Mouse (Mus musculus) right cerebral cortex, adult 18-20 months (tissue): ENCODE results near the gene Rcn1.

Experiments used
- DNase-seq: peaks from one replicate; pipeline ENCODE4 v3.0.0; 2022; ENCODE audit warnings: mixed read lengths

The Rcn1 gene

DNA sequence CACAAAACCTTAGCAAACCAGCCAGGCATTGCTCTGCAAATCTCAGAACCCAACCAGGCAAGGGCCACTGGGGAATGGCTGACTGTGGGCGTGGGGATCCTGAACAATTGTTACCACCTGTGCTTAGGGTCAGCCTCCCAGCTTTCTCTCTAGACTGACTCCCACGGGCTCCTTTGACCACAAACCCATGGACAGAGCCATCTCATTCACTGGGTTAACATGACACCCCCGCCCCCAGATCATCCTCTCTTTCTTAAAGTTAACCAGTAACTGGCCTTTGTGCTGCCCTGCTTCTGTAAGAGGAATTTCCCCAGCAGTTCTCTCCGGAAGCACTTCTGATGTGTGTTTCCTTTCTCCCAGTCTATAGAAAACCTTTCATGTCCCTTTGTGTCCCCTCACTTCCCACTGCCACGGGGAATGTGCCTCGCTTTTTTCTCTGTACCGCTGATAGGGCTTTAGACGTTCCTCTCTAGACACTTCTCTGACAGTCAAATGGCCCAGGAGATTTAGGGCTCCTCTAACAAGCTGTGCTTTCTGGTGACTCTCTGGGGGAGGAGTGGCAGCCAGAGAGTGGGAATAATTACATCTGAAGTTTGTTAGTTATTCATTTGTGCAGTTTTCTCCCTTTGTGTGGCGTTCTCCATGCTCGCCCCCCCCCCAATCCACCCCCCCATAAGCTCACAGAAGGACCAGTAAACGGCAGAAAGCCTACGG lies 62.6 kb downstream of the Rcn1 start:
- DNase-seq: no peak
